Comparison of ENCODE assay signal across 20 mouse cellular contexts in genomic region chr19:3839686-3840085, GRCm38 (mm10). TPM values are rescaled to one million over a fixed set of nuclear protein-coding genes. Genes with fewer than 3 reads are reported as not detected.
A peak's percentile ranks its signal among the peaks of the same experiment; 100 is the strongest.
DNase-seq lines count a peak whose midpoint lies in the region; ATAC-seq and TF ChIP-seq lines count a peak whose summit lies in the region.
"Had no signal": no experiment of that assay in that cellular context is flagged by ENCODE, and none has a peak within 500 bp of the region (broad histone marks: within the 10 kb centered on the region; RNA-seq: fewer than 3 reads in every experiment).

No protein-coding gene starts in this region.

- no peaks in the 10 kb centered on the region for H3K27me3 ChIP-seq in embryonic facial prominence, embryonic 15.5 days
- H3K27me3 ChIP-seq in embryonic facial prominence, embryonic 10.5 days (replicated peaks; ENCODE audit: low read depth, poor library complexity, severe bottlenecking), result no peaks in the 10 kb centered on the region
- H3K27me3 ChIP-seq in lung, embryonic 16.5 days (ENCODE audit: control insufficient read depth, insufficient read depth, low read depth, low read length), result no peaks in the 10 kb centered on the region
- H3K27me3 ChIP-seq in Patski, result no peaks in the 10 kb centered on the region
- H3K27me3 ChIP-seq in stomach, postnatal 0 days (ENCODE audit: control insufficient read depth, insufficient read depth, low read length), result no peaks in the 10 kb centered on the region
- H3K27me3 ChIP-seq: forebrain, embryonic 15.5 days; kidney, embryonic 15.5 days had no signal

- H3K9me3 ChIP-seq in embryonic facial prominence, embryonic 15.5 days (replicated peaks), result no peaks in the 10 kb centered on the region
- no peaks in the 10 kb centered on the region for H3K9me3 ChIP-seq in embryonic facial prominence, embryonic 10.5 days
- H3K9me3 ChIP-seq in lung, embryonic 16.5 days (ENCODE audit: control insufficient read depth, low read length), result no peaks in the 10 kb centered on the region
- H3K9me3 ChIP-seq in stomach, postnatal 0 days (ENCODE audit: control insufficient read depth, low read length), result no peaks in the 10 kb centered on the region
- H3K9me3 ChIP-seq: forebrain, embryonic 15.5 days; kidney, embryonic 15.5 days; liver, embryonic 12.5 days had no signal

- peak overlapping the region; percentile 18; the same call in 1 of the 2 replicates for H3K27ac ChIP-seq in embryonic facial prominence, embryonic 15.5 days (replicated peaks)
- no peak overlapping the region for H3K27ac ChIP-seq in embryonic facial prominence, embryonic 10.5 days (replicated peaks)
- peak overlapping the region; percentile 96 for H3K27ac ChIP-seq in lung, embryonic 16.5 days (ENCODE audit: low read length)
- peak overlapping the region; percentile 76 for H3K27ac ChIP-seq in stomach, postnatal 0 days (replicated peaks)
- H3K27ac ChIP-seq in left cerebral cortex, adult 2 months, result no peak overlapping the region
- H3K27ac ChIP-seq: forebrain, embryonic 15.5 days; heart, adult 2 months; hindbrain, embryonic 14.5 days; kidney, embryonic 15.5 days; liver, embryonic 12.5 days had no signal

- TF ChIP-seq EP300 in stomach, postnatal 0 days (optimal IDR thresholded peaks at IDR 0.05), result no peak

- CTCF ChIA-PET in Patski (lab: Charles Lee), result interaction anchor here (1.0 to 2.0 kb wide), 2 partner anchors 9 to 11 kb away, joined by 3 to 10 read pairs; partner anchors contain the start of gene Chka

- no peak for ATAC-seq in embryonic facial prominence, embryonic 15.5 days (ENCODE audit: insufficient number of reproducible peaks, low FRiP score, low TSS enrichment, low read depth)
- ATAC-seq in lung, embryonic 16.5 days (ENCODE audit: low read depth), result no peak
- peak; percentile 73 for ATAC-seq in Patski
- ATAC-seq in stomach, postnatal 0 days (ENCODE audit: low FRiP score, low TSS enrichment), result no peak
- ATAC-seq: activated CD4-positive, CD25-positive, alpha-beta regulatory T cell, adult 4 months; forebrain, embryonic 15.5 days; intestine, postnatal 0 days; liver, embryonic 12.5 days had no signal

- intact Hi-C loops in left cerebral cortex, adult 2 months (cut with DNase I), result no loop called here

- no peak overlapping the region for H3K4me3 ChIP-seq in embryonic facial prominence, embryonic 15.5 days (replicated peaks)
- no peak overlapping the region for H3K4me3 ChIP-seq in embryonic facial prominence, embryonic 10.5 days
- no peak overlapping the region for H3K4me3 ChIP-seq in lung, embryonic 16.5 days (ENCODE audit: low read length)
- no peak overlapping the region for H3K4me3 ChIP-seq in stomach, postnatal 0 days (ENCODE audit: low read depth, low read length)
- H3K4me3 ChIP-seq in left cerebral cortex, adult 2 months, result no peak overlapping the region
- H3K4me3 ChIP-seq: forebrain, embryonic 15.5 days; heart, adult 2 months; kidney, embryonic 15.5 days; liver, embryonic 12.5 days had no signal

- in situ Hi-C loops in Patski (cut with MboI; ENCODE audit: low pct_unique_long_range_greater_than_20kb), result no loop called here

- no peak overlapping the region for H3K9ac ChIP-seq in embryonic facial prominence, embryonic 15.5 days
- H3K9ac ChIP-seq in lung, embryonic 16.5 days (ENCODE audit: low read length), result no peak overlapping the region
- no peak overlapping the region for H3K9ac ChIP-seq in stomach, postnatal 0 days (ENCODE audit: low read length)
- H3K9ac ChIP-seq: forebrain, embryonic 15.5 days; hindbrain, embryonic 14.5 days; kidney, embryonic 15.5 days; liver, embryonic 12.5 days had no signal

- DNase-seq in embryonic facial prominence, embryonic 10.5 days (ENCODE audit: low spot score), result no peak
- no peak for DNase-seq in lung, postnatal 10 days
- peak; percentile 38 for DNase-seq in Patski (ENCODE audit: low read depth, low spot score)
- no peak for DNase-seq in stomach, postnatal 0 days (ENCODE audit: low spot score)
- DNase-seq in left cerebral cortex, adult 2 months (ENCODE audit: extremely low spot score in 1 of 2, low spot score in 2 of 2), result no peak
- DNase-seq in cerebellum, postnatal 10 days, result no peak
- DNase-seq: adrenal gland, postnatal 25 days; gastrocnemius, postnatal 25 days; heart, adult 2 months; heart, postnatal 36 days; retina, postnatal 1 day; right cerebral cortex, postnatal 4 days had no signal

- H3K4me1 ChIP-seq in embryonic facial prominence, embryonic 15.5 days, result no peaks in the 10 kb centered on the region
- H3K4me1 ChIP-seq in embryonic facial prominence, embryonic 10.5 days, result peaks cover 17% of the 10 kb centered on the region; the same call in 1 of the 2 replicates
- peaks cover 16% of the 10 kb centered on the region for H3K4me1 ChIP-seq in lung, embryonic 16.5 days (replicated peaks; ENCODE audit: control insufficient read depth, insufficient read depth, low read length)
- no peaks in the 10 kb centered on the region; the same call in 1 of the 2 replicates for H3K4me1 ChIP-seq in stomach, postnatal 0 days (replicated peaks; ENCODE audit: control insufficient read depth, insufficient read depth)
- H3K4me1 ChIP-seq: forebrain, embryonic 15.5 days had no signal

- POLR2A ChIA-PET in Patski (lab: Charles Lee), result interaction anchor here (0.6 to 1.8 kb wide), 6 partner anchors 8 to 29 kb away, joined by 3 to 9 read pairs (median 4); no protein-coding TSS in a partner anchor

- H3K4me2 ChIP-seq in embryonic facial prominence, embryonic 15.5 days (replicated peaks), result no peak overlapping the region
- no peak overlapping the region for H3K4me2 ChIP-seq in lung, embryonic 16.5 days (ENCODE audit: low read depth, low read length)
- no peak overlapping the region for H3K4me2 ChIP-seq in stomach, postnatal 0 days (replicated peaks; ENCODE audit: low read depth)
- H3K4me2 ChIP-seq: forebrain, embryonic 15.5 days; hindbrain, embryonic 14.5 days; kidney, embryonic 15.5 days; liver, embryonic 12.5 days had no signal

- H3K36me3 ChIP-seq in embryonic facial prominence, embryonic 15.5 days, result no peaks in the 10 kb centered on the region
- no peaks in the 10 kb centered on the region for H3K36me3 ChIP-seq in embryonic facial prominence, embryonic 10.5 days (replicated peaks)
- H3K36me3 ChIP-seq in lung, embryonic 16.5 days (ENCODE audit: control insufficient read depth, insufficient read depth, low read length), result no peaks in the 10 kb centered on the region
- no peaks in the 10 kb centered on the region for H3K36me3 ChIP-seq in stomach, postnatal 0 days (ENCODE audit: control insufficient read depth, insufficient read depth, low read length)
- H3K36me3 ChIP-seq: forebrain, embryonic 15.5 days; kidney, embryonic 15.5 days; liver, embryonic 12.5 days had no signal

- TF ChIP-seq CTCF in Patski (IDR thresholded peaks at IDR 0.05), result no peak
- no peak for TF ChIP-seq CTCF in stomach, postnatal 0 days (IDR thresholded peaks at IDR 0.05; ENCODE audit: low read depth)
- TF ChIP-seq CTCF in left cerebral cortex, adult 2 months (IDR thresholded peaks at IDR 0.05), result no peak

- 20% methylated on average over 2 of the region's 2 CpGs for WGBS in embryonic facial prominence, embryonic 15.5 days
- 45% methylated on average over 2 of the region's 2 CpGs for WGBS in embryonic facial prominence, embryonic 10.5 days
- 28% methylated on average over 2 of the region's 2 CpGs for WGBS in lung, embryonic 16.5 days
- 19% methylated on average over 2 of the region's 2 CpGs for WGBS in stomach, postnatal 0 days

RNA-seq across cellular contexts. Expression of gene Chka, which starts 11.9 kb away (rescaled TPM):
- 38.2 and 44.3 TPM in 2 replicates for polyA plus RNA-seq in embryonic facial prominence, embryonic 15.5 days (2015; fragmentation: Nextera tagmentation; extraction: Ambion mirVana)
- 50.0 and 51.8 TPM in 2 replicates for polyA plus RNA-seq in embryonic facial prominence, embryonic 10.5 days (2016; fragmentation: Nextera tagmentation; extraction: Ambion mirVana)
- polyA plus RNA-seq in lung, embryonic 16.5 days (2015; fragmentation: Nextera tagmentation; extraction: Ambion mirVana), result 56.8 and 60.0 TPM in 2 replicates
- 169 TPM for polyA plus RNA-seq in Patski (2021)
- polyA plus RNA-seq in stomach, postnatal 0 days (2015; fragmentation: Nextera tagmentation; extraction: Ambion mirVana), result 21.2 and 24.2 TPM in 2 replicates
- 100 to 1,000 TPM in 1 of 2 experiments, 10 to 100 TPM in 1; 96.7 to 120 TPM for total RNA-seq in left cerebral cortex, adult 2 months (2021)

Comparison
In these comparisons a context has a peak if more than half of its experiments do, and no peak if none do; other contexts are left out.
1. H3K27ac ChIP-seq: peak in embryonic facial prominence, embryonic 15.5 days (single experiment), lung, embryonic 16.5 days (single experiment) and stomach, postnatal 0 days (single experiment); none in embryonic facial prominence, embryonic 10.5 days (single experiment) and left cerebral cortex, adult 2 months (single experiment).